Mouse (Mus musculus): Measurements from ENCODE around the gene Gm20388. TPM values are rescaled to one million over a fixed set of nuclear protein-coding genes. Genes with fewer than 3 reads are reported as not detected.

The Gm20388 gene
- total RNA-seq, 2 experiments from 2014 or later = 11.4 to 18.1 TPM

DNA sequence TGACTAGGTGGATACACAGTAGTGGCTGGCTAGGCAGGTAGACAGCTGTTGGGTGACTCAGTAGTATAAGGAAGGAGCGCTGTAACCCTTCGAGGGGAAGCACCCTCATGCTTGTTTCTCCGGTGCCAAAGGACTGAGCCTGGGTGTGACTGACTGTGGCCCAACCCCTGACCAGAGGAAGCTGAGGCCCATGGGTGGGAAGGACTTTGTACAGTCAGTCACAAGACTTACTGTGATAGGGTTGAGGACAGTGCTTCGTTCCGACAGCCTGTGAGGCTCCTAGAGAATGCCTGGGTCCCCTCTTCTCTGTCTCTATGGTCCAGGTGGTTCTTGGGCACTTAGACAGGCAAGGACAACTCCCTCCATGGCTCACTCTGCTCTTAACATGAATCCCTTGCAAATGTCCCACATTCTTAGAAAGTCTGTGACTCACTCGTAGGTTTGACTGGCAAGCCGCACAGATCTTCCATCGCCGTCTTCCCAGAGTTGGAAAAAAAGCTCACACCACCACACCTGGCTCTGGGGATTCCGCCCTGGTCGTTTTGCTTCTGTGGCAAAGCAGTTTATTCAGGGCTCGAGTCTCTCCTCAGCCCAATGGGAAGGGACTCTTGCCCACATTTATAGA lies 495.5 kb downstream of the Gm20388 start:
- ATAC-seq (replicated peaks; ENCODE audit: low FRiP score, low TSS enrichment, poor library complexity, severe bottlenecking) = no peak

DNA sequence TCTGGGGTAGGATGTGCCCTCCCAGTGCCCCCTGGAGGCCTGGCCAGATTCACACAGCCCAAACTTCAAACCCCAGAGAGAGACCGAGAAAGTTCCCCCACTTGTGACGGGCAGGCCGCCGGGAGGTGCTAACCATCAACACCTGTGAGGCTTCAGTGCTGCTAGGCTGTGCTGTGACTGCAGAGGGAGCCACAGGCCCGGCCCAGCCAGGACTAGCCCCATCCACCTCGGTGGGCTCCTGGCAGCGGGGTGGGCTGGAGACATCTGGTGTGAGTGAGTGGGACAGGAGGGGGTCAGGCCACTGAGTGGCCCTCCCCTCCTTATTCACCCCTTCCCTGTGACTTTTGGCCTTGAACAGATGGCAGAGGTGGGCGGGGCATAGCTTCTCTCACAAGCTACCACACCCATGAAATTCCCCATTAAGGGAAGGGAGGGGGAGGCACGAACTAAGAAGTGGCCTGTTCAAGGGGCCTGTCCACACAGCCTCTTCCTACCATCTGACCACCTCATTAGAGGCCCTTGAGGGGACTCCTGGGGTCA lies 497.1 kb downstream of the Gm20388 start:
- ATAC-seq (replicated peaks; ENCODE audit: low FRiP score, low TSS enrichment, poor library complexity, severe bottlenecking) = peak; percentile 57

DNA sequence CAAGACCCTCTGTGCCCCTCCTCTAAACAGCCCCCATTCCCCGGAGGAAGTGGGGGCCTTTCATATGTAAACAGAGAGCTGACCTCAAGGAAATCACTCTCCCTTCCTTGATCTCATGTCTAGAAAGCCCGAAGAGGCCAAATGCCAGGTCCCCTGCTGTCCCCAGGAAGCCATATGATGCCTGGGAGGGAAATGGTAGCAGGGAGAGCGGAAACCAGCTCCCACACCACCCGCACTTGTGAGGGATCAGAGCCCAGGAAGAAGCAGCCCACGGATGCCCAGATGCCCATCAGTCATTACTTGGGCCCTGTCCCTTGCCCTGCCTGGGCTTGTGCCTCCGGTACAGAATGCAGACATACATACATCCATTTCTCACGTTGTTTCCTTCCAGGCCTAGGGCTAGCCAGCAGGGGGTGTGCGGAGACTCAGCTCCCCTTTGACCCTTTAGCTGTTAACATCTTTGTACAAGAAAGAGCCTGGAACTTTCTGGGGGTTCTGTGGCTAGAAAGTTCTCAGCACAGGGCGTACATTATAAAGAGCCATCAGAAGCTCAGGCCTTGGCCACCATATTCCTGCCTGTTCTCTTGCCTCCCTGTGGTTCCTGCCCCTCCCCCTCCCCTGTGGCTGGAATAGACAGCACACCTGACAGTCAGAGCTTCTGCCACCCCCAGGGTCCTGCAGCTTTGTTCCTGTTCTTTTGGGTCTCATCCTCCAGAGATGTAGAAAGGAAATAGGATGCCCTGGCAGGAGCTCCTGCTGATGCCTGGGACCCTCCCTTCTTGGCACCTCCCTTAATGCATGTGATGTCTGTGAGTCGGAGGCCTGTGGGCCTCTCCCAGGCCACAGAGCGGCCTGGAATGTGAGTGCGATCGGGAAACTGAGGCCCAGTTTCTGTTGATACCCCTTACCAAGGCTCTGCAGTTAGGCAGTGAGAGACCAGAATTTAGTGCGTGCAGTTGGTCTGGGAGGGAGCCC lies 497.9 kb downstream of the Gm20388 start:
- no peak for ATAC-seq (replicated peaks; ENCODE audit: low FRiP score, low TSS enrichment, poor library complexity, severe bottlenecking)

DNA sequence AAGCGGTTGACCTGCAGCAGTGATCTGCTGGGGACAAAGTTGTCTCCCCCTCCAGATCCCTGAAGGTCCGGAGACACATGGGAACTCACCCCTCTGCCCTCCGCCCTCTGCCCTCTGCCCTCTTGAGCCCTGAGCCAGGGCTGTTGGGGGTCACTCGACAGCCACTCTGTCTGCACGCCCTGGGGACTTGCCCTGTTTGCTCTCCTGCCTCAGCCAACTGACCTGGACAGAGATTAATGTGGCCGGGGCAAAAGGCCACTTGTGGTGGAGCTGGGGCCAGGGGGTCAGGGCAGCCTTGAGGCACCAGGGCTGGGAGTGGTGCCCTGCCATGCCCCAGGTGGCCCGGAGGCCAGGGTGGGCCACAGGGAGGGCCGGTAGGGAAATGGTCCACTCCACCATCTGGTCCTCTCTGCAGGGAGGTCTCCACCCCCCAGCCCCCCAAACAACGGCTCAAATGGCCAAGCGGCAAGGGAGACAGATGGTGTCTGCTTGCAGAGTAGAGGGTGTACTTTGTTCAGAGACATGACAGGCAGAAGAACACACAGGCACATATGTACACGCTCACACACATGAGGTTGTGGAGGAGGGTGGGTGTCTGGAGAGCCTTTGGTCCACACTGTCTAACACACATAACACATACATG lies 498.9 kb downstream of the Gm20388 start:
- ATAC-seq (replicated peaks; ENCODE audit: low FRiP score, low TSS enrichment, poor library complexity, severe bottlenecking) = no peak

DNA sequence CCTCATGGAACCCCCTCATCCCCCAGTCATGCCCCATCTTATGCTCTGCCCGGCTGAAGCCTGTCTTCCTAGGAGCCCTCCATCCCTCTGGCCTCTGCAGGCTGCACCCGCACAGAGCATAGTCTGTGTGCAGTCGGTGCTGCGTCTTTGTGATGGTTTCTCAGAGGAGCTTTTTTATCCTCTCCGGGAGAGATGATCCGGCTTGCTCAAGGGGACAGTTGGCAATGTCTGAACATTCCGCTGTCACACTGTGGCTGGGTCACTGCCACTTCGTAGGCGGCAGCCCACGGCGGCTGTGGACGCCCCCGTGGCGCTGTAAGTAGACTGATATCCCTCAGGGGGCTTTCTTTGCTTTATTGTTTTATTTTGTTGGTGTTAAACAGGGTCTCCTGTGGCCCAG lies 500.4 kb downstream of the Gm20388 start:
- ATAC-seq (replicated peaks; ENCODE audit: low FRiP score, low TSS enrichment, poor library complexity, severe bottlenecking) = no peak

DNA sequence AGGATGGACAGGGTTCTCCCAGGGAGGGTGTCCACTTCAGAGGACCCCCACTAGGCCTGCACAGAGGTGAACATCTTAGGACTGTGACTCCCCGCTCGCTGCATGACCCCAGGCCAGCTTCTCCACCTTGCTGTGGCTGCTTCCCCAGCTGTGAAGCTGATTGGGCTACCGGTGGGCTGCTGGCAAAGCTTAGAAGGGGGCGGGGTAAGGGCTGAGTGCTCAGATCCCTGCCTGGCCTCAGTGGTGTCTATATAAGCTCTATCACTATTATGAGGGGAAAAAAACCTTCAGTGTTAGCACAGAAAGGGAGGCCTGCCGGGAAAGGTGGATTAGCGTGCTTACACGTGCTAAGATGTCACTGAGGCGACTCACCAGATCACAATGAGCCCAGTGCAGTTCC lies 501.2 kb downstream of the Gm20388 start:
- ATAC-seq (replicated peaks; ENCODE audit: low FRiP score, low TSS enrichment, poor library complexity, severe bottlenecking) = no peak

- ATAC-seq (replicated peaks; ENCODE audit: low FRiP score, low TSS enrichment, poor library complexity, severe bottlenecking) = no peak
Observed at GRCm38 (mm10) chr8:120412357-120412756, 501.7 kb downstream of the Gm20388 start.

DNA sequence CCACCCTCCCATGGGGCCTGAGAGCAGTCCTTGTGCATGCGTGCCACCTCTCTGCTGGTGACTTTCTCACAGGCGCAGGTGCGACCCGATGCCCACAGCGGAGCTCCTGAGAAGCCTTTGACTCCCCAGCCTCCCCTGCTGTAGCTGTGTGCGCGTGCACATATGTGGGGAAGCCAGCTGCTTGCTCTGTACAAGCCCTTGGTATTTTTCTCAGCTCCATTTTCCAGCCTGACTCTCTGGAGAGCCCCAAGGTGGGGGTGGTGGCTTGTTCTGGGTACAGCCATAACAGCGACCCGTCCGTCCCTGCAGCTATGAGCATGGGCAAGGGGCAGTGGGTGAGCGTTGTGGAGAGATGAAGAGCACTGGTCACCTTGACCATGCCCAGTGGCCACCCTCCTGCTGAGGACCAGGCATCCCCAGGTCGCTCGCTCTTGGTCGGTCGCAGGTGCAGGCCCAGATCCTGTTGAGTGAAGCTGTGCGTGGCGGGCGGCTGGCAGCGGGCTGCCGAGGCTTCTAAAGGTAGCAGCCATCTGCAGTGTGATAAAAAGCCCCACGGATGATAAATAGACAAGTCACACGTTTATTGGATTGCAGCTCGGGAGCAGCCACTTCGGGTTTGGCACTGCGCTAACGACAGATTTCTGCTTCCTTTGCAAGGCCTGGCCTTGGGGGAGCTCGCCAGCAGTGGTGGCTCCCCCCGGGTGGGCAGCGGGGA lies 502.4 kb downstream of the Gm20388 start:
- ATAC-seq (replicated peaks; ENCODE audit: low FRiP score, low TSS enrichment, poor library complexity, severe bottlenecking) = no peak

GRCm38 (mm10) chr8:120413626-120413988 lies 503.0 kb downstream of the Gm20388 start:
- no peak for ATAC-seq (replicated peaks; ENCODE audit: low FRiP score, low TSS enrichment, poor library complexity, severe bottlenecking)

DNA sequence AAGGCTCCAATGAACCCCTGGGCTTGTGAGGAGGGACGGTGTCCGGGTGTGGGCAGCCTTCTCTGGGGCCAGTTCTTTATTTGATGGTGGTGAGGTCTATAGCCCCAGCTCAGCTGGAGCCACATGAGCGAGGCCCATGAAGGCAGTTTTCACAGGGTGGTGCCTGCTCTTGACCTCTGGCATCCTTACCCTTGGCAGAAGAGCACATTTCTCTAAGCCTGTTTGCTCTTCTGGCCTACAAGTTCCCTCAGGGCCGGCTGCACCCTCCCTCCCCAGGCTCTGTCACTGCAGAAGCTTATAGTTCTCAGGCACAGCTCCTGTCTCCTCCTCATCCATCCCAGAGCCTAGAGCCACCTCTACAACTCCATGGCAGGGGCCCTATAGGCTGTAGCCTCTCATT lies 503.6 kb downstream of the Gm20388 start:
- no peak for ATAC-seq (replicated peaks; ENCODE audit: low FRiP score, low TSS enrichment, poor library complexity, severe bottlenecking)

DNA sequence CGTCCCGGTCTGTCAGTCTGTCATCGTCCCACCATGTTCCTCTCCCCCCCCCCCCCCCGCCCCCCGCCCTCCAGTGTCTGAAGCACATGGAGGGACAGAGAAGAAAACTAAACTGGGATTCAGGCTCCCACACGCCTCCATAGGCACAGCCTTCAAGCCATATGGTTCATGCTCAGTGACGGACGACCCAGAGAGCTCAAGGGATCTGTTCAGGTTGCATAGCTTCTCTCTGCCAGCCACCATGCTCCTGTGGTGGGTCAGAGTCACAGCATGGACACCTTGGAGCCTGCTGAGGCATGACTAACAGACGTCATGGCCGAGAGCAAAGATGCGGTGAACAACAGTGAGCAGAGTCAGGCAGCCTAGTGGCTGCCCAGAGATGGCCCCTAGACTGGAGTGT lies 504.8 kb downstream of the Gm20388 start:
- ATAC-seq (replicated peaks; ENCODE audit: low FRiP score, low TSS enrichment, poor library complexity, severe bottlenecking) = no peak

DNA sequence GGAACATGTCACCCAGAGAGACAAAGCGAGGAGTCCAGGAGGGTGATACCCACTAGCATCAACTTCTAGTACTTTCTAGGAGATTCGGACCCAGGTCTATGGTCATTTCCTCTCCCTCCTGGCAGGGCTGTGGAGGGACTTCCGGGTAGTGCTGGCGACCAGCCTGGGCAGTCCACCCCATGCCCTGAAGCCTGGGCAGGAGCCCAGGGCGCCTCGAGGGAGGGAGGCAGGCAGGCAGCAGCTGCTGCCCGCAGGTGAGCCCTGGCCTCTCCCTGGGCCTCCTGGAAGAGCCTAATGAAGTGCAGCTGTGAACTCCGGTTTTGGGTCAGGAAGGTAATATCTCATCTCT lies 505.5 kb downstream of the Gm20388 start:
- ATAC-seq (replicated peaks; ENCODE audit: low FRiP score, low TSS enrichment, poor library complexity, severe bottlenecking) = no peak

DNA sequence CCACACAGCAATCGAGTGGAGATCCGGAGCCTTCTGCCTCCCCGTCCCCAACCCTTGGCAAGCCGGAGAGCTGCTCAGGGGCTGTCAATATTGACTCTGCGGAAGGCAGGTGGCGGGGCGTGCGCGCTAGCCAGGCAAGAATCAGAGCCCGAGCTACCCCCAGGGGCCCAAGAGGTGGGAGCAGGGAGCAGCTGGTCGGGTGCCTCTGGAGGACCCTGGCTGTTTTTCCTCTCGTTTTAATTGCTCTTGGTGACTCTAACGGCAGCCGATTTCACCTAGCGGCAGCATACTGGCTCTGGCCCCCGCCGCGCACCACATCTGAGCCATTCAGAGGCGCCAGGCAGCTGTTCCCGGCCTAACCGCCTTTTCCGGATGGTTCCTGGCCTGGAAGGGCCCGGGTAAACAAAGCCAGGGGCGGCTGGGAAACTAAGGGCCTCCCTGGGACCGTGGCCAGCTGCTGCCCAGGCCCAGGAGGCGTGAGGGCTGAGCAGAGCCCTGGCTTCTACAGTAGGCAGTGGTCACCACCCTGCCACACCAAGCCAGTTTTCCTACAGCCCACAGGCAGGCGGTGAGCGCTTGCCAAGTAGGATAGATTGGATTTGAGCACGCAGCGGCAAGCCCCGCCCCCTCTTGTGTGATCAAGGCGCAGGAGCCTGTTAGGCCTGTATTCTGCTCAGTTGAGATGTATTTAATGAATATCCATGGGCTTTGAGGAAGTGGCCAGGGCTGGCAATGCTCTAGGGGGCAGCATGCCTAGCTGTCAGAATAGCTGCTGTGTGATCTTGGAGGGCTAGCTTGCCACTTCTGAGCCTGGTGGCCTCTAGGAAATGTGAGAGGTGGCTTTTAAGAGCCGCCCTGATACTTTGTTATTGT lies 506.1 kb downstream of the Gm20388 start:
- peak; percentile 48 for ATAC-seq (replicated peaks; ENCODE audit: low FRiP score, low TSS enrichment, poor library complexity, severe bottlenecking)

DNA sequence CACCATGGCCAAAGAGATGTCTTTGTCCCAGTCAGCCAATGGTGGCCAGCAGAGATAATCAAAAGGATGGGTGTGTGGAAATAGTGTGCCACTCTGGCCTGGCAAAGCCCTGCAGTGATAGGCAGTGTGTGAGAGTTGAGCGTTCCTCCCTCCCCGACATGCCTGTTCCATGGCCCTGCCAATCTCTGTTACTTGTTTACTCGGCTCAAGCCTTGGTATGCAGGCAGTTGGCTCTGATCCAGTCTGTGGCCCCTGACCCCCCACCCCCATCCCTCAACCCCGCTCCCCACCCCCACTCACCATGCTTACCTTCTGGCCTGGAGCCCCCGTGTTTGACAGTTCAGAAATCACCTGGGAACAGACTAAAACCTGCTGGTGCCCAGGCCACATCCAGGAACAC lies 507.5 kb downstream of the Gm20388 start:
- no peak for ATAC-seq (replicated peaks; ENCODE audit: low FRiP score, low TSS enrichment, poor library complexity, severe bottlenecking)

GRCm38 (mm10) chr8:120419675-120420074 lies 509.0 kb downstream of the Gm20388 start:
- no peak for ATAC-seq (replicated peaks; ENCODE audit: low FRiP score, low TSS enrichment, poor library complexity, severe bottlenecking)

GRCm38 (mm10) chr8:120420226-120420625 lies 509.6 kb downstream of the Gm20388 start:
- peak; percentile 48 for ATAC-seq (replicated peaks; ENCODE audit: low FRiP score, low TSS enrichment, poor library complexity, severe bottlenecking)

- ATAC-seq (replicated peaks; ENCODE audit: low FRiP score, low TSS enrichment, poor library complexity, severe bottlenecking) = no peak
Observed at GRCm38 (mm10) chr8:120421638-120422037, 511.0 kb downstream of the Gm20388 start.

DNA sequence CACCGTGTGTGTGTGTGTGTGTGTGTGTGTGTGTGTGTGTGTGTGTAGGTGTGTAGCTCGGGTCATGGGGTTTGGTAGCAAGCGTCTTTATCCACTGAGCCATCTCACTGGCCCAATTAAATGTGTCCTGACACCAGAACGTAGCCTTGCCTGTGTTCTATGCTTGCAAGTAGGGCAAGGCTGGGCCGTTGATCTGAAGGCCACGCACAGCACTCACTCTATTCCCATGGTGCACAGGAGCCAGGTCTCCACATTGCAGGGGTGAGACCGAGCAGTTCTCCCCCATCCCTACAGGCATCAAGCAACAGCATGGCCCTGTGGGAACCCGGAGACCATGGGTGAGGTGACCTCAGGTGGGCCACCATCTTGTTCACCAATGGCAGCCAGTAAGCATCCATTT lies 511.6 kb downstream of the Gm20388 start:
- no peak for ATAC-seq (replicated peaks; ENCODE audit: low FRiP score, low TSS enrichment, poor library complexity, severe bottlenecking)

- ATAC-seq (replicated peaks; ENCODE audit: low FRiP score, low TSS enrichment, poor library complexity, severe bottlenecking) = no peak
Observed at GRCm38 (mm10) chr8:120423576-120423975, 512.9 kb downstream of the Gm20388 start.

All from megakaryocyte-erythroid progenitor cell, adult 5-6 weeks (primary cell).